Mouse (Mus musculus): Measurements from ENCODE around the gene Asb1. TPM values are rescaled to one million over a fixed set of nuclear protein-coding genes. Genes with fewer than 3 reads are reported as not detected.

The Asb1 gene
- total RNA-seq (2021) = 10 to 100 TPM; 13.2 to 15.6 TPM
- long read RNA-seq, experiment 1, full-length matches to known transcripts = 16 of 26 reads
- long read RNA-seq, experiment 1, partial matches to known transcripts = 2 of 26 reads
- long read RNA-seq, experiment 1, other reads (novel, unspliced or antisense) = 8 of 26 reads
- long read RNA-seq, experiment 2, full-length matches to known transcripts = 17 of 18 reads
- long read RNA-seq, experiment 2, partial matches to known transcripts = 0 of 18 reads
- long read RNA-seq, experiment 2, other reads (novel, unspliced or antisense) = 1 of 18 reads

- peak; percentile 90 for DNase-seq
Measured at GRCm38 (mm10) chr1:91540271-91540826, at the start of gene Asb1. Gene Asb1, plus strand, starts transcription at chr1:91540544.

GRCm38 (mm10) chr1:91492740-91493139, 47.6 kb upstream of the Asb1 start:
- DNase-seq = no peak

GRCm38 (mm10) chr1:91493938-91494337, 46.4 kb upstream of the Asb1 start:
- DNase-seq = no peak

GRCm38 (mm10) chr1:91494457-91495140, 45.7 kb upstream of the Asb1 start, which contains the start of gene Traf3ip1:
Gene Traf3ip1, plus strand, starts transcription at chr1:91494647.
- peak; percentile 93 for DNase-seq

GRCm38 (mm10) chr1:91495321-91495720, 45.0 kb upstream of the Asb1 start:
- no peak for DNase-seq

- no peak for DNase-seq
Measured at GRCm38 (mm10) chr1:91498579-91498978, 41.8 kb upstream of the Asb1 start.

GRCm38 (mm10) chr1:91504615-91505014, 35.7 kb upstream of the Asb1 start:
- no peak for DNase-seq

GRCm38 (mm10) chr1:91514916-91515315, 25.4 kb upstream of the Asb1 start:
- DNase-seq = no peak

GRCm38 (mm10) chr1:91515642-91516041, 24.7 kb upstream of the Asb1 start:
- DNase-seq = no peak

GRCm38 (mm10) chr1:91523759-91524158, 16.6 kb upstream of the Asb1 start:
- peak; percentile 54 for DNase-seq

GRCm38 (mm10) chr1:91525838-91526237, 14.5 kb upstream of the Asb1 start:
- peak; percentile 25 for DNase-seq

- no peak for DNase-seq
Measured at GRCm38 (mm10) chr1:91530166-91530565, 10.2 kb upstream of the Asb1 start.

- DNase-seq = no peak
Measured at GRCm38 (mm10) chr1:91532243-91532642, 8.1 kb upstream of the Asb1 start.

GRCm38 (mm10) chr1:91532892-91533291, 7.5 kb upstream of the Asb1 start:
- no peak for DNase-seq

GRCm38 (mm10) chr1:91533483-91533882, 6.9 kb upstream of the Asb1 start:
- no peak for DNase-seq

- no peak for DNase-seq
Measured at GRCm38 (mm10) chr1:91533961-91534723, 6.2 kb upstream of the Asb1 start.

GRCm38 (mm10) chr1:91537786-91538569, 2.4 kb upstream of the Asb1 start:
- DNase-seq = no peak

- DNase-seq = no peak
Measured at GRCm38 (mm10) chr1:91538570-91538929, 1.8 kb upstream of the Asb1 start.

GRCm38 (mm10) chr1:91539246-91539645, 1.1 kb upstream of the Asb1 start:
- no peak for DNase-seq

- DNase-seq = peak; percentile 33
Measured at GRCm38 (mm10) chr1:91539704-91540270, 557 bp upstream of the Asb1 start.

GRCm38 (mm10) chr1:91541042-91541592, 773 bp downstream of the Asb1 start:
- no peak for DNase-seq
